Mouse (Mus musculus): ENCODE measurements around the gene Lyg1. TPM values are rescaled to one million over a fixed set of nuclear protein-coding genes. Genes with fewer than 3 reads are reported as not detected.

Lyg1 gene
- total and polyA plus RNA-seq, 2 experiments from 2014 or later = not detected

GRCm38 (mm10) chr1:37965571-37965970 is 8.0 kb upstream of the Lyg1 start:
- Histone ChIP-seq H3K27me3 (ENCODE audit: control insufficient read depth, insufficient read depth, low read length) (no peaks in the 10 kb centered on the region), H3K27ac (ENCODE audit: low read depth) (no peak overlapping the region), H3K9ac (replicated peaks; ENCODE audit: low read depth, low read length) (no peak overlapping the region), H3K4me3 (ENCODE audit: low read depth, low read length) (no peak overlapping the region), H3K36me3 (replicated peaks; ENCODE audit: control insufficient read depth, insufficient read depth, low read length) (no peaks in the 10 kb centered on the region), H3K9me3 (replicated peaks; ENCODE audit: control insufficient read depth, low read length) (no peaks in the 10 kb centered on the region), H3K4me1 (ENCODE audit: control insufficient read depth, insufficient read depth) (no peaks in the 10 kb centered on the region), H3K4me2 (ENCODE audit: low read depth, low read length) (no peak overlapping the region)
- TF ChIP-seq EP300 (IDR thresholded peaks at IDR 0.05; ENCODE audit: low read depth) (no peak), CTCF (IDR thresholded peaks at IDR 0.05; ENCODE audit: low read depth) (no peak)
- DNase-seq (ENCODE audit: low spot score) = no peak
- 61% methylated on average over 10 of the region's 10 CpGs for WGBS
- no peak for ATAC-seq (ENCODE audit: insufficient read depth, low read depth)

DNA sequence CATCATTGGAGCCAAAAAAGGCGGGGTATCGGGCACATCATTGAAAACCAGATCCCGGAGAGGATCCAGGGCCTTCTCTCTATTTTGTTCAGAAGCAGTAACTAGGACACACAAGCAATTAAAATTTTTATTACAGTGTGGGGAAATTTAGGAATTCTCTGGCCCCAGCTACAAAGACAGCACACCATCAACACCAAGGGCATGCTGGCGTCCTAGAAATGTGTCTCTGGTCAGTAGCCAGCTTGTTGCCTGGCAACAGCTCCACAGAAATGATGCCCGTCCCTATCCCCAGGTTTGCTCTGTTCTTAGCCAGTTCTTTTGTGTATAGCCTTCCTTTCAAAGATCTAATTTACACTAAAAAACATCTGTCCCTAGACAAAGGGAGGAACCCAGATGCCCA is 1.9 kb upstream of the Lyg1 start:
- Histone ChIP-seq H3K9me3 (replicated peaks; ENCODE audit: control insufficient read depth, low read length) (no peaks in the 10 kb centered on the region), H3K4me1 (ENCODE audit: control insufficient read depth, insufficient read depth) (no peaks in the 10 kb centered on the region), H3K36me3 (replicated peaks; ENCODE audit: control insufficient read depth, insufficient read depth, low read length) (no peaks in the 10 kb centered on the region), H3K4me3 (ENCODE audit: low read depth, low read length) (no peak overlapping the region), H3K27ac (ENCODE audit: low read depth) (no peak overlapping the region), H3K4me2 (ENCODE audit: low read depth, low read length) (no peak overlapping the region), H3K9ac (replicated peaks; ENCODE audit: low read depth, low read length) (no peak overlapping the region), H3K27me3 (ENCODE audit: control insufficient read depth, insufficient read depth, low read length) (no peaks in the 10 kb centered on the region)
- 68% methylated on average over 5 of the region's 5 CpGs for WGBS
- DNase-seq (ENCODE audit: low spot score) (no peak), ATAC-seq (ENCODE audit: insufficient read depth, low read depth) (no peak)
- TF ChIP-seq CTCF (IDR thresholded peaks at IDR 0.05; ENCODE audit: low read depth) (no peak), EP300 (IDR thresholded peaks at IDR 0.05; ENCODE audit: low read depth) (no peak)

- no peaks in the 10 kb centered on the region for H3K4me1 ChIP-seq (ENCODE audit: control insufficient read depth, insufficient read depth)
- H3K27me3 ChIP-seq (ENCODE audit: control insufficient read depth, insufficient read depth, low read length) = no peaks in the 10 kb centered on the region
- DNase-seq (ENCODE audit: low spot score) (no peak), ATAC-seq (ENCODE audit: insufficient read depth, low read depth) (no peak)
- no peak overlapping the region for H3K4me3 ChIP-seq (ENCODE audit: low read depth, low read length)
- H3K9me3 ChIP-seq (replicated peaks; ENCODE audit: control insufficient read depth, low read length) = no peaks in the 10 kb centered on the region
- TF ChIP-seq EP300 (IDR thresholded peaks at IDR 0.05; ENCODE audit: low read depth) = no peak
- no peak for TF ChIP-seq CTCF (IDR thresholded peaks at IDR 0.05; ENCODE audit: low read depth)
- 57% methylated on average over 2 of the region's 2 CpGs for whole genome bisulfite sequencing
- H3K36me3 ChIP-seq (replicated peaks; ENCODE audit: control insufficient read depth, insufficient read depth, low read length) = no peaks in the 10 kb centered on the region
- H3K4me2 ChIP-seq (ENCODE audit: low read depth, low read length) = no peak overlapping the region
- no peak overlapping the region for H3K27ac ChIP-seq (ENCODE audit: low read depth)
- H3K9ac ChIP-seq (replicated peaks; ENCODE audit: low read depth, low read length) = no peak overlapping the region
Measured at GRCm38 (mm10) chr1:37958516-37958915, 957 bp upstream of the Lyg1 start.

DNA sequence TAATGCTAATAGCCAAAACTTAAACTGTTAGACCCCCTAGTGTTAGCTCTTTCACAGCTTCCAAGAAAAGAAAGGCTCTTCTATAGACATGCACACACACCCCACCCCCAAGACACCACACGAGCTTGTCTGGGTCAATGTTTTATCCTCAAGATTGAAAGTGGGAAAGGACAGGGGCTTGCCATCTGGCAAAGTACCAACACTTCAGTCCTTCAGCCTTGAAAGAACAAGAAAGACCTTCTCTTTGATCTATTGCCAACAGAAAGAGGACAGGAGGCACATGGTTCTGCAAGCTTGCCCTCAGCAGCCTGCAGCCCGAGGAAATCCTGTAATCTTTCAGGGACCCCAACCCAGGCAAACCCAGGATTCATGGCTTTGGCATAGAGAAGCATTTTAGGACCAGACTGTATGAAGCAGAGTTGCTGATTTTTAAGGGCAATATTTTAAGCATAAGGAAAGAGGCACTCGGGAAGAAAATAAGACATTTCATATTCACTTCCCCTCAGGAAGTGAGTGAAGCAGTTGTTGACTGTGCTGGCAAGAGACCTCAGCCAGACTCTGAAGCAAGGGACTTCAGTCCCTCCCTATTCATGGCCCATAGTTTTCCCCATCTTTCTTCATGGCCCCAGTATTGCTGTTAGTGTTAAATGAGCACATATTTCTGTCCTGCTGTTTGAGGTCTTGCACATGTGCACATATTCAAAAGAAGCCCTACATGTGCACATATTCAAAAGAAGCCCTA is 698 bp downstream of the Lyg1 start:
- no peak overlapping the region for H3K4me3 ChIP-seq (ENCODE audit: low read depth, low read length)
- no peak overlapping the region for H3K4me2 ChIP-seq (ENCODE audit: low read depth, low read length)
- ATAC-seq (ENCODE audit: insufficient read depth, low read depth) (no peak), DNase-seq (ENCODE audit: low spot score) (no peak)
- H3K27ac ChIP-seq (ENCODE audit: low read depth) = no peak overlapping the region
- WGBS = 15% methylated on average over 3 of the region's 3 CpGs
- no peaks in the 10 kb centered on the region for H3K27me3 ChIP-seq (ENCODE audit: control insufficient read depth, insufficient read depth, low read length)
- H3K9ac ChIP-seq (replicated peaks; ENCODE audit: low read depth, low read length) = no peak overlapping the region
- H3K9me3 ChIP-seq (replicated peaks; ENCODE audit: control insufficient read depth, low read length) = no peaks in the 10 kb centered on the region
- H3K4me1 ChIP-seq (ENCODE audit: control insufficient read depth, insufficient read depth) = no peaks in the 10 kb centered on the region
- TF ChIP-seq CTCF (IDR thresholded peaks at IDR 0.05; ENCODE audit: low read depth) (no peak), EP300 (IDR thresholded peaks at IDR 0.05; ENCODE audit: low read depth) (no peak)
- no peaks in the 10 kb centered on the region for H3K36me3 ChIP-seq (replicated peaks; ENCODE audit: control insufficient read depth, insufficient read depth, low read length)

DNA sequence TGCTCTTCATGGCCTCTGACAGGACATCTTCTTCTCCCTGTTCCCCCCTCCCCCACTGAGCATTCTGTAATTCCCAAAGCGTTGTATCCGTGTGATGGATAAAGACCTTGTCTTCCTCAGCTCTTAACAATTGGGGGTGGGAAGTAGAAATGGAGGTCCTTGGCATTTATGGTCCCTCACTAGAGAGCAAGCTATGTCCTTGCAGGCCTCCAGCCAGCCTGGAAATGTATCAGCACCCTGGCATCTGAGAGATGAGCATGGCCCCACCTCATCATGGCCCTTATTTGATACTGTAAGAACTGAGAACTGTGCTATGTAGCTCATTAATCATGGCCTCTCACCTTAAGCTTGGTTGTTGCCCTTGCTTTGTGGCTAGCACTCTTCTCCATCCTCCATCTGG is 2.3 kb downstream of the Lyg1 start:
- no peaks in the 10 kb centered on the region for H3K4me1 ChIP-seq (ENCODE audit: control insufficient read depth, insufficient read depth)
- H3K9me3 ChIP-seq (replicated peaks; ENCODE audit: control insufficient read depth, low read length) = no peaks in the 10 kb centered on the region
- 84% methylated on average over 2 of the region's 2 CpGs for WGBS
- H3K27ac ChIP-seq (ENCODE audit: low read depth) = no peak overlapping the region
- H3K27me3 ChIP-seq (ENCODE audit: control insufficient read depth, insufficient read depth, low read length) = no peaks in the 10 kb centered on the region
- no peak overlapping the region for H3K9ac ChIP-seq (replicated peaks; ENCODE audit: low read depth, low read length)
- no peaks in the 10 kb centered on the region for H3K36me3 ChIP-seq (replicated peaks; ENCODE audit: control insufficient read depth, insufficient read depth, low read length)
- TF ChIP-seq CTCF (IDR thresholded peaks at IDR 0.05; ENCODE audit: low read depth) (no peak), EP300 (IDR thresholded peaks at IDR 0.05; ENCODE audit: low read depth) (no peak)
- H3K4me2 ChIP-seq (ENCODE audit: low read depth, low read length) = no peak overlapping the region
- no peak overlapping the region for H3K4me3 ChIP-seq (ENCODE audit: low read depth, low read length)
- no peak for ATAC-seq (ENCODE audit: insufficient read depth, low read depth)
- DNase-seq (ENCODE audit: low spot score) = no peak

DNA sequence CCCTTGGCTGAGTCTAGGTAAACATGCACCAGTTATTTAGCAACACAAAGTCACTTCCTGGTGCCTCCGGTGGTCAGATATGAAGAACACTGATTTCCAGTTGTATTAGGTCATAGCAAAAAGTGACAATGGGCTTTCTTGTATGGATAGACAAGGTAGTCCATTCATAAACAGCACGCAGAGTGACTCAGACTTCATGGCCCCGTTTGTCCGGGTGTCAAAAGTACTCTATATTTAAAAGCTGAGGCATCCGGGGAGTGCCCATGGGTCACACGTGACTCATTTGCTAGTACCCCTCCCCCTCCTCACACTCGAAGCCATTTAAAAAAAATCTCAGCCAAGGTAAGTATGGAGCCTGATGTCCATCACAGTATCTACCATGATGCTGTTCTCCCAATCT is 2.8 kb downstream of the Lyg1 start:
- no peaks in the 10 kb centered on the region for H3K9me3 ChIP-seq (replicated peaks; ENCODE audit: control insufficient read depth, low read length)
- TF ChIP-seq EP300 (IDR thresholded peaks at IDR 0.05; ENCODE audit: low read depth) (no peak), CTCF (IDR thresholded peaks at IDR 0.05; ENCODE audit: low read depth) (no peak)
- DNase-seq (ENCODE audit: low spot score) (no peak), ATAC-seq (ENCODE audit: insufficient read depth, low read depth) (no peak)
- no peaks in the 10 kb centered on the region for H3K27me3 ChIP-seq (ENCODE audit: control insufficient read depth, insufficient read depth, low read length)
- H3K4me2 ChIP-seq (ENCODE audit: low read depth, low read length) = no peak overlapping the region
- no peak overlapping the region for H3K9ac ChIP-seq (replicated peaks; ENCODE audit: low read depth, low read length)
- H3K4me1 ChIP-seq (ENCODE audit: control insufficient read depth, insufficient read depth) = no peaks in the 10 kb centered on the region
- no peaks in the 10 kb centered on the region for H3K36me3 ChIP-seq (replicated peaks; ENCODE audit: control insufficient read depth, insufficient read depth, low read length)
- no peak overlapping the region for H3K4me3 ChIP-seq (ENCODE audit: low read depth, low read length)
- no peak overlapping the region for H3K27ac ChIP-seq (ENCODE audit: low read depth)
- 46% methylated on average over 7 of the region's 7 CpGs for WGBS

All from heart, postnatal 0 days (tissue).